Mouse (Mus musculus) ovary, postnatal 10 days (tissue): Measurements from ENCODE around the gene Bcas3.

Experiments used
- DNase-seq: peaks from one replicate; pipeline ENCODE4 v3.0.0; 2022; ENCODE audit warnings: low spot score

Gene Bcas3

GRCm38 (mm10) chr11:85352539-85353380 lies at the start of gene Bcas3:
Gene Bcas3 (plus strand): TSS chr11:85353167.
- DNase-seq = peak; percentile 96

DNA sequence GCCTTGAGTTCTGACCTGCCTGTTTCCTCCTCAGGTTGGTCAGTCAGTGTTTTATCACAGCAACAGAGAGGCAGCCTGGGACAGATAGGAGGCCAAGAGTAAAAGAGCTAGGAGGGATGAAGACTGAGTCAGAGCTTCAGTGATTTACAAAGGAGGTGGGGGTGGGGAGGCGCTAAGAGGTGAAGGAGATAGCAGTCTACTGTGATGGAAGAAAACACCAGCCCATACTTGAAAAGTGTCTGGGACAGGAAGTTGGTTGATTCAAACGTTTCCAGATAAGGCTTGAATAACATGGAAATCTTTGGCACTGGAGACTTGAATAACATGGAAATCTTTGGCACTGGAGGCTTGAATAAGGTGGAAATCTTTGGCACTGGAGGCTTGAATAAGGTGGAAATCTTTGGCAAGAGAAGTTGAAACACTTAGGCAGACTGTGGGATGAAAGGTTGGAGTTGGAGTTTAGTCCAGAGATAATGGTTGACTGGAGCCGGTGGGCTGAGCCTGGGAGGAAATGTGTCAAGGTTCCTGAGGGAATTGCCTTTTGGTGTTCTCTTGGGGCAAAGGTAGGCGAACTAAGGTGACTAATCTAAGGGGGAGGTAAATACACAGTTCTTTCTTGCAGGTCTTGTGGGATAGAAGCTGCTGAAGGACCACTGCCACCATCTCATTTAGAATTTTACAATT lies 46.2 kb upstream of the Bcas3 start:
- no peak for DNase-seq

- DNase-seq = no peak
Observed at GRCm38 (mm10) chr11:85308799-85309198, 44.2 kb upstream of the Bcas3 start.

GRCm38 (mm10) chr11:85310407-85310712 lies 42.6 kb upstream of the Bcas3 start:
- no peak for DNase-seq

DNA sequence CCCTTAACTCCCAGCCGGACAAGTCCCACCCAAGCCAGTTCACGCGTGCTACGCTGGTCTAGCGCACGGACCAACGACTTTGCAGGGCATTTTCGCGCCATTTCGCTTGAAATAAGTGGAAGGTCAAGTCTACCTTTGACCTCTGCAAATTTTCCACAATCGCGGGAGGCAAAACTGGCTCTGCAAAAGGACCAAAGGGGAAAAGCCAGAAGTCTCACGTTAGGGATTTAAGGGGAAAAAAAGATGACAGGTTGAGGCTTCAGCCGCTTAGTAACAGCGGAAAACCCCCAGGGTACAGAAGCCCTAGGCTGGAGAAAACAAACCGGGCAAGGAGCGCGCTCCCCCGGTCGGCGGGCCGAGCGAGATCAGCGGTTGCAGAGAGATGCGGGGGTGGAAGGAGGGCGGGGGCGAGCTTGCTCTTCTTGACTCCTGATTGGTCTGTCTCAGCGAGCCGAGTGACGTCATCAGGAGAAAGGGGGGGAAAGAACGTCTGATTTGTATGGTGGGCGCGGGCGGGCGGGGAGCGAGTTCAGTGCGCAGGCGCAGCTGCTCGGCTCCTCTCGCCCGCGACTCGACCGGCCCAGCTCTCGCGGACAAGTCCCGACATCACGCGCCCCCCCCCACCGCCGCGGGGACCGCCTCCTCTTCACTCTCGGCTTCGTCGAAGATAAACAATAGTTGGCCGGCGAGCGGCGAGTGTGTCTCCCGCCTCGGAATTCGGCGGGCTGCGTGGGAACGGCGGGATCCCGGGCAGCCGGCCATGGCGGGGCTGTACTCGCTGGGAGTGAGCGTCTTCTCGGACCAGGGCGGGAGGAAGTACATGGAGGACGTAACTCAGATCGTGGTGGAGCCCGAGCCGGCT lies 42.0 kb upstream of the Bcas3 start, which contains the start of gene Ppm1d:
Gene Ppm1d, plus strand, starts transcription at position 532 of the 862 bp plus-strand sequence.
- peak; percentile 94 for DNase-seq

- DNase-seq = peak; percentile 10
Observed at GRCm38 (mm10) chr11:85311645-85312490, 41.1 kb upstream of the Bcas3 start.

GRCm38 (mm10) chr11:85312818-85313217 lies 40.1 kb upstream of the Bcas3 start:
- no peak for DNase-seq

DNA sequence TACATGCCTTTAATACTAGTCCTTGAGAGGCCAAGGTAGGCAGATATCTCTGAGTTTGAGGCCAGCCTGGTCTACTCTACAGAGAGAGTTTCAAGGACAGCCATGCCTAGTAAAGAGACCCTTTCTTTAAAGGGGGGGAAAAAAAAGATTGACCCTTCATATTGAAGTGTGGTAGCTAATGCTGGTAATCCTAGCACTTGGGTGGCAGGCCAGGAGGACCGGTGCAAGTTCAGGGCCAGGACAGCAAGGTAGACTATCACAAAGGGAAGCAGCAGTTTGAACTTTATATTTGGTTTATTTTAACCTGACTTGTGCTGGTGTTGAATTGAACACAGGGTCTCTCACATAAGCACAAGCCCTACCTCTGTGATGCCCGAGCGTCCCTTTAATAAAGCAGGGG lies 39.6 kb upstream of the Bcas3 start:
- DNase-seq = no peak

GRCm38 (mm10) chr11:85323567-85324330 lies 29.2 kb upstream of the Bcas3 start:
- DNase-seq = no peak

DNA sequence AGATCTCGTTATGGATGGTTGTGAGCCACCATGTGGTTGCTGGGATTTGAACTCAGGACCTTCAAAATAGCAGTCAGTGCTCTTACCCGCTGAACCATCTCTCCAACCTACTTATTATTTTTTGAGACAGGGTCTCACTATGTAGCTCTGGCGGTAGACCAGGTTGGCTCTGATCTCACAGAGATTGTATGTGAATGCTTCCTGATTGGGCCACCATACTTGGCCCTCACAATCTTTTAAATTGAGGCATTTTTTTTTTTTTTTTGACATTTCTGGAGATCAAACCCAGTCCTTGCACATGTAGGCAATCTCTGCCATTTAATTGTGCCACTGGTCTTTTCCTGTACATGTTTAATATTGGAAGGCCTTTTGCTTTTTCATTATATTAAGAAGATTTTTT lies 24.2 kb upstream of the Bcas3 start:
- no peak for DNase-seq

GRCm38 (mm10) chr11:85329167-85329894 lies 23.6 kb upstream of the Bcas3 start:
- DNase-seq = no peak

- DNase-seq = no peak
Observed at GRCm38 (mm10) chr11:85334778-85335177, 18.2 kb upstream of the Bcas3 start.

DNA sequence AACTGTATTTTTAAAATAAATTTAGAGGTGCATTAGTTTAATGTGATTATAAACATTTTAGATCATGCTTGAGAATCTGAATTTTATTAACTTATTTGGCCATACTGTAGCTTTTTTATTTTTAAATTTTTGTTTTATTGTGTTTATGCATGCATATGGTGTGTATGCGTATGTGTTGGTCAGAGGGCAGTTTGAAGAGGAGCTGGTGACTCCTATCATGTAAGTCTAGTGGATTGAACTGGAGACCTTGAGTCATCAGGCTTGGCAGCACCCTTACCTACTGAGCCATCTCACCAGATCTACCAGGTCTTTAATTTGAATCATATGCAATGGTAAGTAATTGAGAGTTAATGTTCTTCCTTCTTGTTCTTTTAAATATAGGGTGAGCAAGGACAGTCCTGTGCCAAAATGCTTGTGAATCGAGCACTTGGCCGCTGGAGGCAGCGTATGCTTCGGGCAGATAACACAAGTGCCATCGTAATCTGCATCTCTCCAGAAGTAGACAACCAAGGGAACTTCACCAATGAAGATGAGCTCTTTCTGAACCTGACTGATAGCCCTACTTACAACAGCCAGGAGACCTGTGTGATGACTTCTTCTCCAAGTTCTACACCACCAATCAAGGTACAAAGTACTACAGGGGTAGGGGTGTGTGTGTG lies 13.7 kb upstream of the Bcas3 start:
- DNase-seq = no peak

- DNase-seq = no peak
Observed at GRCm38 (mm10) chr11:85340070-85340616, 12.8 kb upstream of the Bcas3 start.

DNA sequence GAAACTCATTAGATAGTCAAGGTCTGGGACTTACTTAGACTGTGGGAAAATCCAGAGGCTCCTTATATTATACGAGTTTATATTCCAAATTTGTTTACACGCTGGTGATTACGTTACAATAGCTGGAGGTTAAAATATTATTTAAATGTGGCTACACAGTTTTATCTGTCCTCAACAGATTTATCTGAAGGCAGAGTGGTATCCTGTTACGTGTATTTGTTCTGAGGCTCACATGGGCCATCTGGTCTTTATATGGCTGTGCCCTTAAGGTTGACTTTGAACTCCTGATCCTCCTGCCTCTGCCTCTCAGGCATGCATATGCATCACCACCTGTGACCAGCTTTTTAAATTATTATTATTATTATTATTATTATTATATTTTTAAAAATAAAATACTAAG lies 852 bp downstream of the Bcas3 start:
- DNase-seq = no peak

- DNase-seq = no peak
Observed at GRCm38 (mm10) chr11:85359641-85360040, 6.7 kb downstream of the Bcas3 start.

DNA sequence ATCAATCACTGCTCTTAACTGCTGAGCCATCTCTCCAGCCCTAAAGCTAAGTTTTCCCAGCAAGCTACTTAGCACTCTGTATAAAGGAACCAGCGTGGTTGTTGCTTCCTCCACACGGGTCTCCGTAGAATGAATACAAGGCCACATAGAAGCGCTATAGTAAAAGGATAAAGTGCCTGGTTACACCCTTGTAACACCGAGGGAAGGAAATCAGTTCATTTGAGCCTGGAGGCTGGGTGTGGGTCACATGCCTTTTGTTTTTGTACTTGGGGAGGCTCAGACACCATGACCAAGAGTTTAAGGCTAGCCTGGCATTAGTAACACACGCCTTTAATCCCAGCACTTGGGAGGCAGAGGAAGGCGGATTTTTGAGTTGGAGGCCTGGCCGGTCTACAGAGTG lies 8.7 kb downstream of the Bcas3 start:
- DNase-seq = no peak

- DNase-seq = no peak
Observed at GRCm38 (mm10) chr11:85366168-85366567, 13.2 kb downstream of the Bcas3 start.

- DNase-seq = no peak
Observed at GRCm38 (mm10) chr11:85367823-85368222, 14.9 kb downstream of the Bcas3 start.
